Mouse (Mus musculus): ENCODE measurements at regions not wholly inside any gene's neighbourhood (a gene's known extent, or its start where the extent isn't known, plus 50 kb on each side); places are given as distances from the start of the nearest gene placed in this dataset.
A peak's percentile ranks its signal among the peaks of the same experiment; 100 is the strongest.

- no peaks in the 10 kb centered on the region for H3K4me1 ChIP-seq (replicated peaks; ENCODE audit: control insufficient read depth, insufficient read depth, low read length)
- H3K27ac ChIP-seq (ENCODE audit: low read depth, low read length): no peak overlapping the region
- TF ChIP-seq CTCF (IDR thresholded peaks at IDR 0.05; ENCODE audit: low read depth): no peak
- no peak overlapping the region for H3K4me2 ChIP-seq (replicated peaks; ENCODE audit: low read depth)
- WGBS: 70% methylated on average over 3 of the region's 3 CpGs
- H3K9me3 ChIP-seq (ENCODE audit: control insufficient read depth): no peaks in the 10 kb centered on the region
- no peaks in the 10 kb centered on the region for H3K27me3 ChIP-seq (replicated peaks; ENCODE audit: control insufficient read depth, insufficient read depth, low read length)
- H3K36me3 ChIP-seq (ENCODE audit: control insufficient read depth, insufficient read depth): no peaks in the 10 kb centered on the region
- H3K9ac ChIP-seq (ENCODE audit: low read depth, low read length): no peak overlapping the region
- no peak for ATAC-seq
- no peak overlapping the region for H3K4me3 ChIP-seq (ENCODE audit: low read depth, low read length)
These were observed 72.7 kb upstream of the Abca1 start for GRCm38 (mm10) chr4:53232436-53232835.

DNA sequence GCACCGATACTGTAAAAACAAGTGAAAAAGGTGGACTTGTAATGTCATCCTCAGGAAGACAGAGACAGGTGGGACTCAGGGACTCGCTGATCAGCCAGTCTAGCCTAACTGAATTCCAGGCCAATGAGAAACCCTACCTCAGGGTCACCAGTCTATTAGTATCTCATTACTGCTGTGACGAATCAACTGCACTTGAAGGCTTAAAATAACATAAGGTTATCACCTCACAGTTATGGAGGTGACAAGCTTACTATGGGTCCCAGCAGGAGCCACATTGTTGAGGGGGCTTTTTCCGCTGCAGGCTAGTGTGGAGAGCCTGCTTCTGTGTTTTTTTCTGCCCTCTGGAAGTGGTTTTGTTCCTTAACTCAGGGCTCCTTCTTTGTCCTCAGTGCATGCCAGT is 72.2 kb upstream of the Abca1 start:
- no peak for TF ChIP-seq CTCF (IDR thresholded peaks at IDR 0.05; ENCODE audit: low read depth)
- WGBS: 74% methylated on average over 4 of the region's 4 CpGs
- Histone ChIP-seq H3K4me2 (replicated peaks; ENCODE audit: low read depth) (no peak overlapping the region), H3K9me3 (ENCODE audit: control insufficient read depth) (no peaks in the 10 kb centered on the region), H3K27me3 (replicated peaks; ENCODE audit: control insufficient read depth, insufficient read depth, low read length) (no peaks in the 10 kb centered on the region), H3K9ac (ENCODE audit: low read depth, low read length) (no peak overlapping the region), H3K4me3 (ENCODE audit: low read depth, low read length) (no peak overlapping the region), H3K27ac (ENCODE audit: low read depth, low read length) (no peak overlapping the region), H3K36me3 (ENCODE audit: control insufficient read depth, insufficient read depth) (no peaks in the 10 kb centered on the region), H3K4me1 (replicated peaks; ENCODE audit: control insufficient read depth, insufficient read depth, low read length) (no peaks in the 10 kb centered on the region)
- ATAC-seq: no peak

DNA sequence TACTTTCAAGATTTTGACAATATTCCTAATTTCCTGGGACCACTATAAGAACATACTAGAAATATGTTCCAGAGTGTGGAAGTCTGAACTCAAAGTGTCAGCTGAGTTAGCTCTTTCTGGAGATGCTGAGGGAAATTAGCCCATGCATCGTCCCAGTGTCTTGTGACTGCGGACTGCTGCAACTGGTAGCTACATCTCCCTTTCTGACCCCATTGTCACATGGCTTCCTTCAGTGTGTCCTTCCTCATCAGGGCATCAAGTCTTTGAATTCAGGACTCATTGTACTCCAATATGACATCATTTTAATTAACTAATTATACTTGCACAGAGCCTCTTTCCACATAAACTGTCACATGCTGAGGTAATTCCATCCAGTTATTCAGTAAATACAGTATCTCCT is 71.4 kb upstream of the Abca1 start:
- no peak for TF ChIP-seq CTCF (IDR thresholded peaks at IDR 0.05; ENCODE audit: low read depth)
- H3K9me3 ChIP-seq (ENCODE audit: control insufficient read depth): no peaks in the 10 kb centered on the region
- no peak overlapping the region for H3K27ac ChIP-seq (ENCODE audit: low read depth, low read length)
- no peaks in the 10 kb centered on the region for H3K36me3 ChIP-seq (ENCODE audit: control insufficient read depth, insufficient read depth)
- H3K4me3 ChIP-seq (ENCODE audit: low read depth, low read length): no peak overlapping the region
- H3K27me3 ChIP-seq (replicated peaks; ENCODE audit: control insufficient read depth, insufficient read depth, low read length): no peaks in the 10 kb centered on the region
- no peaks in the 10 kb centered on the region for H3K4me1 ChIP-seq (replicated peaks; ENCODE audit: control insufficient read depth, insufficient read depth, low read length)
- ATAC-seq: no peak
- H3K9ac ChIP-seq (ENCODE audit: low read depth, low read length): no peak overlapping the region
- 97% methylated on average over 2 of the region's 2 CpGs for WGBS
- no peak overlapping the region for H3K4me2 ChIP-seq (replicated peaks; ENCODE audit: low read depth)

DNA sequence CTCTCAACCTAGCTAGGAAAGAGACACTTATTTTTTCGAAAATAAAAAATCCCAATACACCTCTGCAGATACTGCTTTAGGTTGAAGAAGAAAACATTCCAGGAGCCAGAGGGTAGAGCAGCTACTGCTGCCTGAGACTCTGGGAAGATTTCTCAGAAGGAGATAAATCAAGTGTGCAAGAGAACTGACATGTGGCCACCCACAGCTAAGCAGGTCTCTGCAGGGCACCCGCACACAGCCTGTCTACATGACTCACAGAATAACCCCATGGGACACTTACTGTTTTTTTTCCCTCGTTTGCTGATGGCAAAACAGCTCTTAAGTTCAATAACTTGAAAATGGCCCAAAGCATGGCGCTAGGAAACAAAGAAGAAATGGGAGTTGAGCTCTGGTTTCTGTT is 68.7 kb upstream of the Abca1 start:
- H3K4me2 ChIP-seq (replicated peaks; ENCODE audit: low read depth): no peak overlapping the region
- no peaks in the 10 kb centered on the region for H3K4me1 ChIP-seq (replicated peaks; ENCODE audit: control insufficient read depth, insufficient read depth, low read length)
- H3K27me3 ChIP-seq (replicated peaks; ENCODE audit: control insufficient read depth, insufficient read depth, low read length): no peaks in the 10 kb centered on the region
- H3K4me3 ChIP-seq (ENCODE audit: low read depth, low read length): no peak overlapping the region
- no peak overlapping the region for H3K27ac ChIP-seq (ENCODE audit: low read depth, low read length)
- no peaks in the 10 kb centered on the region for H3K9me3 ChIP-seq (ENCODE audit: control insufficient read depth)
- H3K9ac ChIP-seq (ENCODE audit: low read depth, low read length): no peak overlapping the region
- ATAC-seq: no peak
- 71% methylated on average over 4 of the region's 4 CpGs for WGBS
- H3K36me3 ChIP-seq (ENCODE audit: control insufficient read depth, insufficient read depth): no peaks in the 10 kb centered on the region
- no peak for TF ChIP-seq CTCF (IDR thresholded peaks at IDR 0.05; ENCODE audit: low read depth)

DNA sequence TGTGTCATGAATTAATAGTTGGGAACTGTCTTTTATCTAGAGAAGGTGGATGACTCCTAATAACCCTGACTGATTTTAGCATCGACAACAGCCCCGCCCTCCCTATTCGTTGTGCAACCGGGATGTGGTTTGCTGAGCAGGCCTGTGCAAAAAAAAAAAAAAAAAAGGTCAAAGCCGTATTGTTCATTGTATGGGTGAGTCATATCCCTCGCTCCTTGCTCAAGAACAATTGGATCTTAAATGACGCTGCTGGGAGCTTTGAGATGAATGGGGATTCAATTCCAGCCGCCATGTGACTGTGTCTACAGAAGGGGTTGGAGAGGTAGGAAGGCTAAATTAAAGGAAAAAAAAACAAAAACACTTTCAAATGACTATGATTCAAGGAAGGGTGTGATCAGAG is 68.1 kb upstream of the Abca1 start:
- WGBS: 24% methylated on average over 8 of the region's 8 CpGs
- peak; percentile 59 for ATAC-seq
- no peak overlapping the region for H3K27ac ChIP-seq (ENCODE audit: low read depth, low read length)
- no peaks in the 10 kb centered on the region for H3K9me3 ChIP-seq (ENCODE audit: control insufficient read depth)
- H3K27me3 ChIP-seq (replicated peaks; ENCODE audit: control insufficient read depth, insufficient read depth, low read length): no peaks in the 10 kb centered on the region
- no peak for TF ChIP-seq CTCF (IDR thresholded peaks at IDR 0.05; ENCODE audit: low read depth)
- no peak overlapping the region for H3K4me3 ChIP-seq (ENCODE audit: low read depth, low read length)
- no peak overlapping the region for H3K9ac ChIP-seq (ENCODE audit: low read depth, low read length)
- no peak overlapping the region for H3K4me2 ChIP-seq (replicated peaks; ENCODE audit: low read depth)
- no peaks in the 10 kb centered on the region for H3K36me3 ChIP-seq (ENCODE audit: control insufficient read depth, insufficient read depth)
- no peaks in the 10 kb centered on the region for H3K4me1 ChIP-seq (replicated peaks; ENCODE audit: control insufficient read depth, insufficient read depth, low read length)

DNA sequence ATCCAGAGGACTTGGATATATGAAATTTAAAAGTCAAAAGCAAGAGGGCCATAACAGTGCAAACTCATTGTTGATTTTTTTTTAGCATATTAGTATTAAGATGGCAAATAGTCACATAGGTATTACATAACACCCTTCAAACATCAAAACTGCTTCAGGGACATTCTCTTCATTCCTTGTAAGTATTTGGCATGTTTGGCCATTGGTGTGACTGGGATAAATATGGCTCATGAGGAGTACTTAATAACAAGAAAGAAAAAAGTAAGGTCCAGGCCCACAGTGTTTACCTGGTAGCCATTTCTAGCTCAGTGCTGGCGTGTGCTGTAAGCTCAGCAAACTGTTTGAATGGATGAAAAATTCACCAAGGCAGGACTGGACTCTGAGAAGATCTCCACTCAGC is 67.4 kb upstream of the Abca1 start:
- 79% methylated on average over 1 of the region's 1 CpGs for WGBS
- Histone ChIP-seq H3K27ac (ENCODE audit: low read depth, low read length) (no peak overlapping the region), H3K4me1 (replicated peaks; ENCODE audit: control insufficient read depth, insufficient read depth, low read length) (no peaks in the 10 kb centered on the region), H3K27me3 (replicated peaks; ENCODE audit: control insufficient read depth, insufficient read depth, low read length) (no peaks in the 10 kb centered on the region), H3K9ac (ENCODE audit: low read depth, low read length) (no peak overlapping the region), H3K4me3 (ENCODE audit: low read depth, low read length) (no peak overlapping the region), H3K4me2 (replicated peaks; ENCODE audit: low read depth) (no peak overlapping the region), H3K9me3 (ENCODE audit: control insufficient read depth) (no peaks in the 10 kb centered on the region), H3K36me3 (ENCODE audit: control insufficient read depth, insufficient read depth) (no peaks in the 10 kb centered on the region)
- ATAC-seq: no peak
- TF ChIP-seq CTCF (IDR thresholded peaks at IDR 0.05; ENCODE audit: low read depth): no peak

DNA sequence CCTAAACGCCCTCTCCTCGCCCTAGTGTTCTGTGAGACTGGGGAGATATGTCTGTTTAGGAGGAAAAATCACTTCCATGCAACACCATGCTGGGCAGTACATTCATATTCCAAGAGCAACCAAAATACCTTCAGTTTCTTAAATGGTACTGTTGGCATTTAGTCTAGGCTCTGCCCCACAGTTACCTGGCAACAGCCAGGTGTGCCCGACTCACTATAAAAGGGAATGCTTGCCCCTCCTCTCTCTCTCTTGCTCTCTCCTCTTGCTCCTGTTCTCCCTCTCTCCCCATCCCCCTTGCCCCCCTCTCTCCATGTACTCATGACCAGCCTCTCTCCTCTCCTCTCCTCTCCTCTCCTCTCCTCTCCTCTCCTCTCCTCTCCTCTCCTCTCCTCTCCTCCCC is 66.7 kb upstream of the Abca1 start:
- no peaks in the 10 kb centered on the region for H3K4me1 ChIP-seq (replicated peaks; ENCODE audit: control insufficient read depth, insufficient read depth, low read length)
- no peak overlapping the region for H3K4me3 ChIP-seq (ENCODE audit: low read depth, low read length)
- no peaks in the 10 kb centered on the region for H3K36me3 ChIP-seq (ENCODE audit: control insufficient read depth, insufficient read depth)
- no peaks in the 10 kb centered on the region for H3K9me3 ChIP-seq (ENCODE audit: control insufficient read depth)
- no peak overlapping the region for H3K4me2 ChIP-seq (replicated peaks; ENCODE audit: low read depth)
- no peak for ATAC-seq
- H3K27me3 ChIP-seq (replicated peaks; ENCODE audit: control insufficient read depth, insufficient read depth, low read length): no peaks in the 10 kb centered on the region
- H3K9ac ChIP-seq (ENCODE audit: low read depth, low read length): no peak overlapping the region
- TF ChIP-seq CTCF (IDR thresholded peaks at IDR 0.05; ENCODE audit: low read depth): no peak
- WGBS: 85% methylated on average over 3 of the region's 3 CpGs
- no peak overlapping the region for H3K27ac ChIP-seq (ENCODE audit: low read depth, low read length)
